Mouse (Mus musculus): ENCODE data around the gene Ergic3.

DNA sequence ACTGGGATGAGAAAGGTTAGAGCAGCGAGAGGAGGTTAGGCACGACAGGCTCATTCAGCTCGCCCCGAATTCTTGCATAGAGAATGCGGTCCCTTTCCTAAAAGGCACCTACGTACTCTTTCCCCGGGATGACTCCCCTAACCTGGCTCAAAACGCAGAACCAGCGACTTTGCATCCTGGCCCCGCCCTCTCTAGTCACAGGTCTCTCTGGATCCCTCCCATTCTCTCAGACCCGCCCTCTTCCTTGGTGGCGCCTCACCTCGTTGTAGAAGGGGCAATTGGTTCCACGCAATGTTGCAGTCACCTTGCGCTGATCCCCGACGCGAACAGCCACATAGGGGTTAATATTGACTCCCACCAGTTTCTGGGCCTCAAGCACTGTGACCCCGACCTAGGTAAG is 40.1 kb downstream of the Ergic3 start:
- TF ChIP-seq CTCF (IDR thresholded peaks at IDR 0.05; ENCODE audit: borderline replicate concordance, insufficient read depth, low read depth, low read length) (no peak), POLR2A (IDR thresholded peaks at IDR 0.05; ENCODE audit: borderline replicate concordance, insufficient read depth, low read length) (no peak)

All from cerebellum, adult 2 months (tissue).